Mouse (Mus musculus) stomach, postnatal 0 days (tissue): ENCODE measurements around the gene Speg.

Experiments used
- CTCF ChIP-seq: IDR thresholded peaks from 2 replicates; pipeline ENCODE4 v1.5.1; 2016; ENCODE audit warnings: antibody characterized with exemption, low read depth, mild to moderate bottlenecking, moderate library complexity
- EP300 ChIP-seq: optimal IDR thresholded peaks from 2 replicates; pipeline ENCODE3; 2016; ENCODE audit warnings: antibody characterized with exemption

DNA sequence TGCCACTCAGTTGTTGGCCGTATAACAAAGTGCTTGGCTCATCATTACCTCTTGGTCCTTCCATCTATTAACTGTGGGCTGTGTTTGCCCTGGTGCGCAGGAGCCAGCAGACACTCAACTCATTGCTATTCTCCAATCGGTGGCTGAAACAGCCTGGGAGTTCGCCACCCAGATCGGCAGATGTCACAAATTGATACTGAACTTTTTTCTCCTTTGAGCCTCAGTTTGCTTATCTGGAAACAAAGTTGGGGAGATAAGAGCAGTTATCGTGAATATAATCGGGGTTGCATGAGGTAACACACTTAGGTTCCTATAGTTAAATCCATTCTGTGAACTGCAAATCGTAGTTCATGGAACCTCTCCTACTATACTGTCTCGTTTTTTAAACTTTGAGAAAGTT is 38.0 kb upstream of the Speg start:
- TF ChIP-seq CTCF (no peak), EP300 (no peak)
